Mouse (Mus musculus) olfactory bulb, adult 2 months (tissue): ENCODE data around the gene Kalrn.

Source experiments
- CTCF ChIP-seq: fragments of 200-500 bp; IDR thresholded peaks from 2 replicates; pipeline ENCODE4 v1.5.1; 2012; ENCODE audit warnings: low read depth, mild to moderate bottlenecking, low read length, moderate library complexity; ENCODE audit not compliant: insufficient read depth
- POLR2A ChIP-seq: fragments of 200-500 bp; IDR thresholded peaks from 2 replicates; pipeline ENCODE4 v1.6.1; 2012; ENCODE audit warnings: mild to moderate bottlenecking, low read depth, low read length, moderate library complexity; ENCODE audit not compliant: insufficient read depth

DNA sequence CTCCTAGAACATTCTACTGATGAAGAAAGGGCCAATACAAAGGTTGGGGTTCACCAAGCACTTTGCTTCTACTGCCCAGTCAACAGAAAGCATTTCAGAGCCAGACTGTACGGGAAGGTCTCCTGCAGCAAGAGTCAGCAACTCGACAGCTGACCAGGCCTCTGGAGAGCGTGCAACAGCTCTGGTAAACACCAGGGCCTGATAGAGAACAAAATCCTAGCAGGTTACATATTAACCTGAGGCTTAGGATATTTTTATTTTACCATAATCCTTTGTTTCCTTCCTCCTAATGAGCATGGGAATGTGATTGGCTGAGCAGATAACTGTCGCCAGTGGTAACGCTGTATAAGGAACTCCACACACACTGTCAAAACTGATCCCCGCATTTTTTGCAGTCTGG lies 609.8 kb downstream of the Kalrn start:
- TF ChIP-seq CTCF (no peak), POLR2A (no peak)
